Mouse (Mus musculus): Measurements from ENCODE around the gene Cacna1c. TPM values are rescaled to one million over a fixed set of nuclear protein-coding genes. Genes with fewer than 3 reads are reported as not detected.

The Cacna1c gene
- polyA plus RNA-seq, 1 experiment: 16.7 TPM

DNA sequence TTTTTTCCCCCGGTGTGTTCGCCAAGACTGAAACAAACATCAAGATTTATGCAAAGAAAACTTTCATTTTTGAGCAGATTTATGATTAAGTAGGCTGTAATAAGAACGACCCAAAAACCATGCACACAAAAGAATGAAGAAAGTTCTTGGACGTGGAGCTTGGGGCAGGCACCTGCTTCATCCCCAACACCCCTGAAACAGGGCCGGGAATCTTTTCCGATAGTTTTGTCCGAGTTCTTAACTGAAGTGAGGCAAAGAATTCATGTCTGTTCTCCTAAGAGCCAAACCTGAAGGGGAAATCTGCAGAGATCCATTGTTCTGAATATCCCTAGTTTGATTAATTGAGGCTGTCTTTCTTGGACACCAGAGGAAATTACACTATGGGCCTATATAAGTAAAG is 20.1 kb downstream of the Cacna1c start:
- H3K27me3 ChIP-seq (ENCODE audit: control insufficient read depth, insufficient read depth, low read length): no peaks in the 10 kb centered on the region
- no peak overlapping the region for H3K4me3 ChIP-seq (replicated peaks; ENCODE audit: insufficient read depth, low read depth, low read length)
- TF ChIP-seq CTCF (IDR thresholded peaks at IDR 0.05; ENCODE audit: borderline replicate concordance, insufficient read depth, low read depth, low read length) (no peak), POLR2A (IDR thresholded peaks at IDR 0.05; ENCODE audit: borderline replicate concordance, insufficient read depth, low read length) (no peak)
- WGBS: 56% methylated on average over 7 of the region's 7 CpGs
- no peak overlapping the region for H3K27ac ChIP-seq (ENCODE audit: insufficient read depth, low read length)
- DNase-seq: no peak
- 0 out of 2 replicates have a peak, but pooled peaks cover 3% of the 10 kb centered on the region for H3K4me1 ChIP-seq (ENCODE audit: control insufficient read depth, insufficient read depth, low read length)

DNA sequence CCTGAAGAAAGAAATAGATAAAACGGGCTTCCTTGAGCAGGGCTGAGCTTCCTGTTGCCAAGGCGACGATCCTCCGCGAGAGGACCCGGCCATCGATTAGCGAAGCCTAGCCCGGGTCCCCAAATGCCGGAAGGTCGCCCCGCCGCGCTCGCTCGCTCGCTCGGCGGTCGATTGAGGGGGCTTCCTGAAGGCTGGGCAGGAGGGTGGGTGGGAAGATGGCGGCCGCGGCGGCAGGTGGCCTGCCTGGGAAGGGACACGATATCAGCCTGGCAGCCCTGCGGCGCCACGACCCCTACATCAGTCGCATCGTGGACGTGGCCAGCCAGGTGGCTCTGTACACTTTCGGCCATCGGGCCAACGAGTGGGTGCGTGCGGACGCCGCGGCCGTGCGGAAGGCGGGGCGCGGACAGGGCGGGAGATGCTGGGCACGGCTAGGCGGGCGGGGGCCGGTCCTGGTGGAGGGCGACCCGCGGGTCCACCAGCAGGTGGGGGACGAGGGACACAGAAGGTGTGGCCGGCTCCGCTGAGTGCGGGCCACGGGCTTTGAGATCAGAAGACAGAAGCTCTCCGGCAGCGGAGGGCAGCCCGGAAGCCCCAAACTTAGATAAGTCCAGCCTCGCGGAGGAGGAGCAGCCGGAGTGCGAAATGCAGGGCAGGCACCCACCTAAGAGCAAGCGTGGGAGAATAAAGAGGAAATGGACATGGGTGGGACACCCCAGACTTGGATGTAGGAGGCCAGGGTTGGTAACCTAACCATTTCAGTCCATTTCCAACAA is 21.0 kb downstream of the Cacna1c start, which contains the start of gene Dcp1b:
Dcp1b (plus strand) TSS at position 176 of the 776 bp plus-strand sequence.
- DNase-seq: peak; percentile 89
- Histone ChIP-seq H3K27me3 (ENCODE audit: control insufficient read depth, insufficient read depth, low read length) (no peaks in the 10 kb centered on the region), H3K4me1 (ENCODE audit: control insufficient read depth, insufficient read depth, low read length) (0 out of 2 replicates have a peak, but pooled peaks cover 3% of the 10 kb centered on the region), H3K4me3 (replicated peaks; ENCODE audit: insufficient read depth, low read depth, low read length) (peak within 1 kb of the TSS; percentile 93), H3K27ac (ENCODE audit: insufficient read depth, low read length) (peak within 1 kb of the TSS; percentile 73)
- TF ChIP-seq POLR2A (IDR thresholded peaks at IDR 0.05; ENCODE audit: borderline replicate concordance, insufficient read depth, low read length) (peak; percentile 66; the same call in 1 of the 2 replicates), CTCF (IDR thresholded peaks at IDR 0.05; ENCODE audit: borderline replicate concordance, insufficient read depth, low read depth, low read length) (no peak)
- WGBS: under 1% methylated on average over 63 of the region's 65 CpGs

DNA sequence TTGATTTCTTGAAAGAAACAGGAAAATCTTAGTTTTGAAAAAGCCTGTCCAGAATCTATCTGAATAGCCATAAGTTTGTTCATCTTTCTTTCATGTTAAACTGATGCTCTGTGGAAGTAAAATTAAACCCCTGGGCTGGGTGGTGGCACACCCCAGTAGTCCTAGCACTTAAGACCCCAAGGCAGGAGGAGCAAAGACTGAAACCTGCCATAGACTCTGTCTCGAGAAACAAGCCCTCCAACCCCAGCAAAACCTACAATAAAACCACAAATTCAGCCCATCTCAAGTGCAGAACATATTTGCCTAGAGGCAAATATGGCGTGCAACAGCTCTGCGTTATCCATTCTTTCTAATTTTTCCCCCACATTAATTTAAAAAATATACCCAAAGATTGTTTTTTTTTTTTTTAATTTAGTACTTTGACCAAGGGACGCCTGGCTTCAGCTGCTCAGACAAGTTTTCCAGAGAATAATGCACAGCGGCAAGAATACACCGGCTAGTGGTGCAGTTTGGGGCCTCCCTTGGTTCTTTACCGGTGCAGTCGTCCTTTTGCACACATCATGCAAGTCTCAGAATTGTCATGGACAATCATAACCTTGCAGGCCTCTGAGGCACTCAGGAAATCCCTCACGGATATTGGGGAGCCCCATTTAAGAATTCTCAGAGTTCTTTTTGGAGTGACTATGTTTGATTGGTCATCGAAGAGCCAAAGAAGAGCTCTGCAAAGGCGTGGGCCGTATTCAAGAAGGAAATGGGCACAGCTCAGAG is 21.7 kb downstream of the Cacna1c start:
- H3K4me3 ChIP-seq (replicated peaks; ENCODE audit: insufficient read depth, low read depth, low read length): peak overlapping the region; percentile 93
- no peak overlapping the region for H3K27ac ChIP-seq (ENCODE audit: insufficient read depth, low read length)
- H3K27me3 ChIP-seq (ENCODE audit: control insufficient read depth, insufficient read depth, low read length): no peaks in the 10 kb centered on the region
- no peak for DNase-seq
- no peak for TF ChIP-seq CTCF (IDR thresholded peaks at IDR 0.05; ENCODE audit: borderline replicate concordance, insufficient read depth, low read depth, low read length)
- no peak for TF ChIP-seq POLR2A (IDR thresholded peaks at IDR 0.05; ENCODE audit: borderline replicate concordance, insufficient read depth, low read length)
- WGBS: 49% methylated on average over 12 of the region's 12 CpGs
- 0 out of 2 replicates have a peak, but pooled peaks cover 3% of the 10 kb centered on the region for H3K4me1 ChIP-seq (ENCODE audit: control insufficient read depth, insufficient read depth, low read length)

DNA sequence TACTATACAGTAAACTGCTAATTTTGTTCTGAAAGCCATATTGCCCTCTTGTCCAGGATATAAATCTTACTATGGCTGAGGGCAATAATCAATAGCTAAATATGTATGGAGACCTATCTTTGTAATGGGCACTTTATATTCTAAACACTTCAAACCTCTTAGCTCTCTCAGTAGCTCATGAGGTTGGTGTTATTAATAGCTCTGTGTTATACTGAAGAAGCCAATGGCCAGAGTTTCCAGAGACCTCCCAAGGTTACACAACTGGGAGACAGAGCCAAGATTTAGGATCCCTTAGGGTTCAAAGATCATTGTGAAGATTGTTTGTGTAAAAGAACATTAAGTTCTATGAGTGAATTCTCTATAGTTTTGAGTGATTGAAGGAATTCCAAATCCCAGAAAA is 30.5 kb downstream of the Cacna1c start:
- H3K4me1 ChIP-seq (ENCODE audit: control insufficient read depth, insufficient read depth, low read length): no peaks in the 10 kb centered on the region
- H3K27ac ChIP-seq (ENCODE audit: insufficient read depth, low read length): no peak overlapping the region
- DNase-seq: no peak
- no peak overlapping the region for H3K4me3 ChIP-seq (replicated peaks; ENCODE audit: insufficient read depth, low read depth, low read length)
- no peak for TF ChIP-seq POLR2A (IDR thresholded peaks at IDR 0.05; ENCODE audit: borderline replicate concordance, insufficient read depth, low read length)
- TF ChIP-seq CTCF (IDR thresholded peaks at IDR 0.05; ENCODE audit: borderline replicate concordance, insufficient read depth, low read depth, low read length): no peak
- H3K27me3 ChIP-seq (ENCODE audit: control insufficient read depth, insufficient read depth, low read length): no peaks in the 10 kb centered on the region

DNA sequence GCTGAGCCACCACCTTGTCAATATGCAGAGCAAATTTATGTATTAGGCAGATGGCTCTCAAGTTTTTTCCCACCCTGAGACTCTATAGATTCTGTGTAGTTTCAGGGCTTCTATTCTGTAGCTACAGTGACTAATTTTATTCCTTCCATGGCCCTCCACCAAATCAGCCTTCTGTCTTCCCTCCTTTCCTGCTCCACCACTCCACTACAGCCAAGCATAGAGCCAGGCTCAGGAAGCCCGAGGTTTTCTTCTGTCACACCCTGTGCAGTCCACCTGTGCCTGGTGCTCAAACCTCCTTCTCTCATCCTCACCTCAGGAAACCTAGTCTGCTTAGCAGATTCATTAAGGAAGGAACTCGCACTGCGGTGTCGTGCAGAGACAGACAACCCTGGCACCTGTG is 51.1 kb downstream of the Cacna1c start:
- H3K4me3 ChIP-seq (replicated peaks; ENCODE audit: insufficient read depth, low read depth, low read length): no peak overlapping the region
- 30% methylated on average over 4 of the region's 4 CpGs for WGBS
- TF ChIP-seq CTCF (IDR thresholded peaks at IDR 0.05; ENCODE audit: borderline replicate concordance, insufficient read depth, low read depth, low read length) (no peak), POLR2A (IDR thresholded peaks at IDR 0.05; ENCODE audit: borderline replicate concordance, insufficient read depth, low read length) (no peak)
- H3K27me3 ChIP-seq (ENCODE audit: control insufficient read depth, insufficient read depth, low read length): no peaks in the 10 kb centered on the region
- H3K27ac ChIP-seq (ENCODE audit: insufficient read depth, low read length): no peak overlapping the region
- no peak for DNase-seq
- no peaks in the 10 kb centered on the region for H3K4me1 ChIP-seq (ENCODE audit: control insufficient read depth, insufficient read depth, low read length)

DNA sequence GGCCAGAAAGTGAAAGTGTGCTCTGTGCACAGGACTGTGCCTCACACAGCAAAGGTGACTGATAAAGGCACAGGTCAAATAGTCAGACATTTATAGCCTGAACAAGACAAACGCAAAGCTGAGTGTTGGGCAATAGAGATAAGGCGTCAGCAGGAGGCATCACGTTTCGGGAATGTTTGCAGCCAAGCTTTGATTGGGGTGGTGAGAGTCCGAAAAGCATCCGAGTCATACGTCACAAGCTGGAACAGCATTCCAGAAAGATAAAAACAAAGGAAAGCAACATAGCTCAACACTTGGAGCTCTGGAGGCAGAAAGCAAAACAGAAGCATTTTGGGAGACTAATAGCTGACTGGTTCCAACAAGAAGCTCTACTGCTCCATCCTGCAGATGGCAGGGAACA is 56.7 kb downstream of the Cacna1c start:
- WGBS: 71% methylated on average over 7 of the region's 7 CpGs
- TF ChIP-seq CTCF (IDR thresholded peaks at IDR 0.05; ENCODE audit: borderline replicate concordance, insufficient read depth, low read depth, low read length) (no peak), POLR2A (IDR thresholded peaks at IDR 0.05; ENCODE audit: borderline replicate concordance, insufficient read depth, low read length) (no peak)
- no peak overlapping the region for H3K4me3 ChIP-seq (replicated peaks; ENCODE audit: insufficient read depth, low read depth, low read length)
- no peak overlapping the region for H3K27ac ChIP-seq (ENCODE audit: insufficient read depth, low read length)
- DNase-seq: no peak
- no peaks in the 10 kb centered on the region for H3K27me3 ChIP-seq (ENCODE audit: control insufficient read depth, insufficient read depth, low read length)
- no peaks in the 10 kb centered on the region for H3K4me1 ChIP-seq (ENCODE audit: control insufficient read depth, insufficient read depth, low read length)

DNA sequence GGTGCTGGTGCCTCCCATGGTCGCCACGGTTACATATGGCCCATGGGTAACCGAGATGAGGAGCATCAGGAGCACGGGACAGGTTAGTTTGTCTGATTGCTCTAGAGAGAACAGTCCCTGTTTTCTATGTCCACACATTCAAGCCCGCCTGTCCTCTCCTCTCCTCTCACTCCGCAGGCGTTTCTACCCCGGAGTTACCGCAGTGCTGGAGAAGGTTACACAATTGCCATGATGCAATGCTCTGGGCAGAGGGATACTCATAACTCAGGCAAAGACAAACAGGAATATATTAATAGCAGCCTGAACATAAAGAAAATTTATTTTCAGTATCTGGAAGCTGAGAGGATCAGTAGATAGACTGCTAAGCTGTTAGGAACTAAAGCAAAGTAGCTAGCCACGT is 58.5 kb downstream of the Cacna1c start:
- DNase-seq: no peak
- Histone ChIP-seq H3K27ac (ENCODE audit: insufficient read depth, low read length) (no peak overlapping the region), H3K27me3 (ENCODE audit: control insufficient read depth, insufficient read depth, low read length) (no peaks in the 10 kb centered on the region), H3K4me3 (replicated peaks; ENCODE audit: insufficient read depth, low read depth, low read length) (no peak overlapping the region), H3K4me1 (ENCODE audit: control insufficient read depth, insufficient read depth, low read length) (no peaks in the 10 kb centered on the region)
- TF ChIP-seq CTCF (IDR thresholded peaks at IDR 0.05; ENCODE audit: borderline replicate concordance, insufficient read depth, low read depth, low read length) (no peak), POLR2A (IDR thresholded peaks at IDR 0.05; ENCODE audit: borderline replicate concordance, insufficient read depth, low read length) (no peak)
- WGBS: 86% methylated on average over 10 of the region's 10 CpGs
